ENCODE assay signal across 12 mouse cellular contexts in genomic region chr2:50552437-50552836, GRCm38 (mm10).
"Had no signal": no experiment of that assay in that cellular context is flagged by ENCODE, and none has a peak within 500 bp of the region (broad histone marks: within the 10 kb centered on the region; RNA-seq: fewer than 3 reads in every experiment).

No protein-coding gene starts in this region.

- DNase-seq: retina, postnatal 1 day; right cerebral cortex, adult 18-20 months; right cerebral cortex, postnatal 14 days; right cerebral cortex, postnatal 25 days; right cerebral cortex, postnatal 4 days; spleen, adult 18-20 months; thymus, adult 18-20 months; thymus, adult 2 months; thymus, postnatal 14 days; thymus, postnatal 25 days; thymus, postnatal 36 days; thymus, postnatal 4 days had no signal
